Mouse (Mus musculus) right cerebral cortex, postnatal 36 days (tissue): ENCODE results near the gene Clip2.

ENCODE experiments used
- DNase-seq, 2 experiments: peaks; one replicate each; pipeline ENCODE4 v3.0.0; 2022; ENCODE audit warnings: low spot score in 2 of 2, mixed read lengths in 1 of 2

The Clip2 gene

GRCm38 (mm10) chr5:134564272-134564671 lies 12.0 kb upstream of the Clip2 start:
- no peak for DNase-seq

- DNase-seq = no peak
These were observed 8.4 kb upstream of the Clip2 start for GRCm38 (mm10) chr5:134560450-134561171.

- DNase-seq = no peak
These were observed 7.8 kb upstream of the Clip2 start, which contains the start of gene Syna for GRCm38 (mm10) chr5:134560071-134560449. TSS of gene Syna (minus strand) at chr5:134560171.

- peak; percentile 83 to 84 for DNase-seq
These were observed 3.4 kb upstream of the Clip2 start for GRCm38 (mm10) chr5:134555463-134556164.

GRCm38 (mm10) chr5:134553951-134554546 lies 1.8 kb upstream of the Clip2 start:
- no peak for DNase-seq

GRCm38 (mm10) chr5:134551233-134552109 lies 763 bp downstream of the Clip2 start:
- peak in 1 of 2 experiments; percentile 49 for DNase-seq

- DNase-seq = no peak
These were observed 1.4 kb downstream of the Clip2 start for GRCm38 (mm10) chr5:134550836-134551232.

- no peak for DNase-seq
These were observed 2.5 kb downstream of the Clip2 start for GRCm38 (mm10) chr5:134549640-134550168.

- no peak for DNase-seq
These were observed 3.9 kb downstream of the Clip2 start for GRCm38 (mm10) chr5:134548306-134548705.

GRCm38 (mm10) chr5:134546790-134547189 lies 5.4 kb downstream of the Clip2 start:
- no peak for DNase-seq

- DNase-seq = no peak
These were observed 7.0 kb downstream of the Clip2 start for GRCm38 (mm10) chr5:134545242-134545629.

- peak; percentile 53 to 80 for DNase-seq
These were observed 7.6 kb downstream of the Clip2 start for GRCm38 (mm10) chr5:134544516-134545241.

GRCm38 (mm10) chr5:134541640-134542039 lies 10.6 kb downstream of the Clip2 start:
- DNase-seq = no peak

GRCm38 (mm10) chr5:134540881-134541280 lies 11.4 kb downstream of the Clip2 start:
- DNase-seq = no peak

GRCm38 (mm10) chr5:134539891-134540290 lies 12.3 kb downstream of the Clip2 start:
- no peak for DNase-seq

GRCm38 (mm10) chr5:134536036-134536435 lies 16.2 kb downstream of the Clip2 start:
- DNase-seq = no peak

GRCm38 (mm10) chr5:134532417-134532816 lies 19.8 kb downstream of the Clip2 start:
- DNase-seq = no peak

- no peak for DNase-seq
These were observed 20.6 kb downstream of the Clip2 start for GRCm38 (mm10) chr5:134531585-134531984.

- no peak for DNase-seq
These were observed 21.4 kb downstream of the Clip2 start for GRCm38 (mm10) chr5:134530830-134531229.

- no peak for DNase-seq
These were observed 23.7 kb downstream of the Clip2 start for GRCm38 (mm10) chr5:134528488-134528887.
